Mouse (Mus musculus) liver, embryonic 12.5 days (tissue): Measurements from ENCODE around the gene Abhd12. TPM values are rescaled to one million over a fixed set of nuclear protein-coding genes. Genes with fewer than 3 reads are reported as not detected.
A peak's percentile ranks its signal among the peaks of the same experiment; 100 is the strongest.

Source experiments
- ATAC-seq: fragments of 200-750 bp; cut with Nextera tagmentation; 2 replicates; pipeline ENCODE4 v1.8.0; 2017; ENCODE audit warnings: moderate number of reproducible peaks, mild to moderate bottlenecking, moderate library complexity
- H3K27ac ChIP-seq: fragments of 300-500 bp; sonication (generic); 2 replicates; pipeline ENCODE4 v1.5.1; 2016; ENCODE audit warnings: mild to moderate bottlenecking
- H3K27me3 ChIP-seq: fragments of 300-500 bp; sonication (generic); replicated peaks from 2 replicates; pipeline ENCODE4 v1.6.1; 2016; ENCODE audit warnings: mild to moderate bottlenecking, moderate library complexity
- H3K36me3 ChIP-seq: fragments of 300-500 bp; sonication (generic); 2 replicates; pipeline ENCODE4 v1.6.1; 2016; ENCODE audit warnings: mild to moderate bottlenecking, moderate library complexity
- H3K4me1 ChIP-seq: fragments of 300-500 bp; sonication (generic); 2 replicates; pipeline ENCODE4 v1.6.1; 2016
- H3K4me2 ChIP-seq: fragments of 300-500 bp; sonication (generic); 2 replicates; pipeline ENCODE4 v1.6.1; 2016; ENCODE audit warnings: mild to moderate bottlenecking, moderate library complexity
- H3K4me3 ChIP-seq: fragments of 300-500 bp; sonication (generic); 2 replicates; pipeline ENCODE4 v1.5.1; 2016; ENCODE audit warnings: mild to moderate bottlenecking, moderate library complexity
- H3K9ac ChIP-seq: fragments of 300-500 bp; sonication (generic); 2 replicates; pipeline ENCODE4 v1.6.1; 2016; ENCODE audit warnings: mild to moderate bottlenecking, moderate library complexity
- H3K9me3 ChIP-seq: fragments of 300-500 bp; sonication (generic); replicated peaks from 2 replicates; pipeline ENCODE4 v1.6.1; 2016; ENCODE audit warnings: mild to moderate bottlenecking, moderate library complexity
- WGBS: fragments of 180-500 bp; shearing (Covaris S2); methylation state at CpG from one replicate; pipeline ENCODE4 v1.1.7; 2016; ENCODE audit not compliant: insufficient replicate concordance; 5-methylcytosine and 5-hydroxymethylcytosine counted together
- polyA plus RNA-seq: library from polyadenylated mRNA; unstranded; fragments of >200 nt; fragmentation: Nextera tagmentation; extraction: Ambion mirVana; gene quantifications from 2 replicates; pipeline ENCODE4 v1.2.1, GENCODE M21; 2016

Abhd12 gene
- polyA plus RNA-seq, 1 experiment from 2014 or later = 25.3 TPM

GRCm38 (mm10) chr2:150875226-150875625, 29.3 kb downstream of the Abhd12 start:
- WGBS = 90% methylated on average over 1 of the region's 1 CpGs

GRCm38 (mm10) chr2:150874508-150874907, 30.0 kb downstream of the Abhd12 start:
- Histone ChIP-seq H3K27ac (no peak overlapping the region), H3K4me2 (no peak overlapping the region), H3K4me1 (peaks cover 18% of the 10 kb centered on the region), H3K4me3 (no peak overlapping the region), H3K9ac (no peak overlapping the region), H3K9me3 (no peaks in the 10 kb centered on the region), H3K36me3 (no peaks in the 10 kb centered on the region), H3K27me3 (no peaks in the 10 kb centered on the region)
- WGBS = 70% methylated on average over 1 of the region's 1 CpGs
- no peak for ATAC-seq

More at GRCm38 (mm10) chr2:150875226-150875625, 29.3 kb downstream of the Abhd12 start:
- Histone ChIP-seq H3K27me3 (no peaks in the 10 kb centered on the region), H3K4me3 (no peak overlapping the region), H3K4me2 (no peak overlapping the region), H3K36me3 (no peaks in the 10 kb centered on the region), H3K4me1 (peaks cover 11% of the 10 kb centered on the region), H3K27ac (no peak overlapping the region), H3K9ac (no peak overlapping the region), H3K9me3 (no peaks in the 10 kb centered on the region)
- no peak for ATAC-seq

GRCm38 (mm10) chr2:150869446-150869845, 35.1 kb downstream of the Abhd12 start:
- ATAC-seq = no peak
- H3K9me3 ChIP-seq = no peaks in the 10 kb centered on the region
- no peak overlapping the region for H3K9ac ChIP-seq
- H3K27ac ChIP-seq = no peak overlapping the region
- no peak overlapping the region for H3K4me2 ChIP-seq
- WGBS = 44% methylated on average over 1 of the region's 1 CpGs
- no peaks in the 10 kb centered on the region for H3K36me3 ChIP-seq
- H3K4me3 ChIP-seq = no peak overlapping the region
- H3K27me3 ChIP-seq = no peaks in the 10 kb centered on the region
- peaks cover 8% of the 10 kb centered on the region; the same call in 1 of the 2 replicates for H3K4me1 ChIP-seq

- Histone ChIP-seq H3K9ac (no peak overlapping the region), H3K9me3 (no peaks in the 10 kb centered on the region), H3K4me3 (no peak overlapping the region), H3K27me3 (no peaks in the 10 kb centered on the region), H3K4me1 (peaks cover 8% of the 10 kb centered on the region; the same call in 1 of the 2 replicates), H3K36me3 (no peaks in the 10 kb centered on the region), H3K4me2 (no peak overlapping the region), H3K27ac (no peak overlapping the region)
- WGBS = 80% methylated on average over 2 of the region's 2 CpGs
- no peak for ATAC-seq
These were observed 37.5 kb downstream of the Abhd12 start for GRCm38 (mm10) chr2:150867021-150867420.

- WGBS = 70% methylated on average over 2 of the region's 2 CpGs
- no peaks in the 10 kb centered on the region; the same call in 1 of the 2 replicates for H3K36me3 ChIP-seq
- H3K4me2 ChIP-seq = no peak overlapping the region
- H3K27me3 ChIP-seq = no peaks in the 10 kb centered on the region
- no peak overlapping the region for H3K9ac ChIP-seq
- H3K27ac ChIP-seq = no peak overlapping the region
- no peaks in the 10 kb centered on the region for H3K9me3 ChIP-seq
- no peak for ATAC-seq
- H3K4me3 ChIP-seq = no peak overlapping the region
- 0 out of 2 replicates have a peak, but pooled peaks cover 3% of the 10 kb centered on the region for H3K4me1 ChIP-seq
These were observed 43.4 kb downstream of the Abhd12 start for GRCm38 (mm10) chr2:150861128-150861527.

- ATAC-seq = no peak
These were observed 44.7 kb downstream of the Abhd12 start for GRCm38 (mm10) chr2:150859709-150860470.

GRCm38 (mm10) chr2:150858724-150859487, 45.6 kb downstream of the Abhd12 start:
- Histone ChIP-seq H3K4me1 (peaks cover 7% of the 10 kb centered on the region; the same call in 1 of the 2 replicates), H3K4me2 (no peak overlapping the region), H3K9ac (no peak overlapping the region), H3K4me3 (no peak overlapping the region), H3K36me3 (no peaks in the 10 kb centered on the region; the same call in 1 of the 2 replicates), H3K27me3 (no peaks in the 10 kb centered on the region), H3K27ac (no peak overlapping the region), H3K9me3 (no peaks in the 10 kb centered on the region)
- 75% methylated on average over 9 of the region's 9 CpGs for WGBS
- ATAC-seq = no peak

More at GRCm38 (mm10) chr2:150859709-150860470, 44.7 kb downstream of the Abhd12 start:
- Histone ChIP-seq H3K9ac (no peak overlapping the region), H3K4me1 (peaks cover 7% of the 10 kb centered on the region; the same call in 1 of the 2 replicates), H3K4me2 (no peak overlapping the region), H3K4me3 (no peak overlapping the region), H3K36me3 (no peaks in the 10 kb centered on the region; the same call in 1 of the 2 replicates), H3K27me3 (no peaks in the 10 kb centered on the region), H3K27ac (no peak overlapping the region), H3K9me3 (no peaks in the 10 kb centered on the region)
- 73% methylated on average over 11 of the region's 11 CpGs for WGBS

GRCm38 (mm10) chr2:150855186-150855585, 49.4 kb downstream of the Abhd12 start:
- H3K4me1 ChIP-seq = peaks cover 7% of the 10 kb centered on the region; the same call in 1 of the 2 replicates
- H3K27ac ChIP-seq = no peak overlapping the region
- H3K4me3 ChIP-seq = no peak overlapping the region
- H3K9me3 ChIP-seq = no peaks in the 10 kb centered on the region
- no peak for ATAC-seq
- H3K4me2 ChIP-seq = no peak overlapping the region
- H3K27me3 ChIP-seq = no peaks in the 10 kb centered on the region
- H3K36me3 ChIP-seq = no peaks in the 10 kb centered on the region; the same call in 1 of the 2 replicates
- H3K9ac ChIP-seq = no peak overlapping the region

GRCm38 (mm10) chr2:150851251-150851650, 53.3 kb downstream of the Abhd12 start:
- 0 out of 2 replicates have a peak, but pooled peaks have one; percentile 26 for ATAC-seq
- H3K4me2 ChIP-seq = no peak overlapping the region
- H3K9ac ChIP-seq = no peak overlapping the region
- H3K4me1 ChIP-seq = peaks cover 5% of the 10 kb centered on the region; the same call in 1 of the 2 replicates
- no peaks in the 10 kb centered on the region for H3K9me3 ChIP-seq
- 49% methylated on average over 9 of the region's 9 CpGs for WGBS
- H3K36me3 ChIP-seq = no peaks in the 10 kb centered on the region
- no peak overlapping the region for H3K27ac ChIP-seq
- no peaks in the 10 kb centered on the region for H3K27me3 ChIP-seq
- no peak overlapping the region for H3K4me3 ChIP-seq

GRCm38 (mm10) chr2:150847436-150847995, 57.0 kb downstream of the Abhd12 start:
- Histone ChIP-seq H3K4me1 (no peaks in the 10 kb centered on the region; the same call in 1 of the 2 replicates), H3K27ac (no peak overlapping the region), H3K27me3 (no peaks in the 10 kb centered on the region), H3K9me3 (no peaks in the 10 kb centered on the region), H3K4me3 (no peak overlapping the region), H3K4me2 (no peak overlapping the region), H3K9ac (no peak overlapping the region), H3K36me3 (no peaks in the 10 kb centered on the region)
- ATAC-seq = no peak
- WGBS = 82% methylated on average over 8 of the region's 8 CpGs

- 78% methylated on average over 1 of the region's 1 CpGs for WGBS
- H3K36me3 ChIP-seq = no peaks in the 10 kb centered on the region
- H3K27ac ChIP-seq = no peak overlapping the region
- no peaks in the 10 kb centered on the region for H3K4me1 ChIP-seq
- H3K4me2 ChIP-seq = no peak overlapping the region
- H3K9me3 ChIP-seq = no peaks in the 10 kb centered on the region
- no peak overlapping the region for H3K4me3 ChIP-seq
- no peak for ATAC-seq
- no peaks in the 10 kb centered on the region for H3K27me3 ChIP-seq
- no peak overlapping the region for H3K9ac ChIP-seq
These were observed 59.7 kb downstream of the Abhd12 start for GRCm38 (mm10) chr2:150844798-150845197.

GRCm38 (mm10) chr2:150842049-150842461, 62.5 kb downstream of the Abhd12 start:
- Histone ChIP-seq H3K9me3 (no peaks in the 10 kb centered on the region), H3K9ac (no peak overlapping the region), H3K4me3 (no peak overlapping the region), H3K4me1 (peaks cover 4% of the 10 kb centered on the region; the same call in 1 of the 2 replicates), H3K4me2 (no peak overlapping the region), H3K27ac (no peak overlapping the region), H3K27me3 (no peaks in the 10 kb centered on the region), H3K36me3 (peaks cover 5% of the 10 kb centered on the region; the same call in 1 of the 2 replicates)
- WGBS = 64% methylated on average over 7 of the region's 7 CpGs
- ATAC-seq = no peak
